Mouse (Mus musculus): ENCODE data around the gene Lhx6. TPM values are rescaled to one million over a fixed set of nuclear protein-coding genes. Genes with fewer than 3 reads are reported as not detected.

Lhx6 gene
- polyA plus RNA-seq, 1 experiment from 2014 or later = 1.1 TPM

GRCm38 (mm10) chr2:36053249-36053648 lies 52.0 kb downstream of the Lhx6 start:
- H3K27ac ChIP-seq (ENCODE audit: low read length) = no peak overlapping the region; the same call in 1 of the 2 replicates
- no peak overlapping the region for H3K9ac ChIP-seq (ENCODE audit: low read length)
- H3K4me2 ChIP-seq (ENCODE audit: low read depth, low read length) = no peak overlapping the region
- H3K27me3 ChIP-seq (ENCODE audit: control insufficient read depth, insufficient read depth, low read length) = 0 out of 2 replicates have a peak, but pooled peaks cover 2% of the 10 kb centered on the region
- 59% methylated on average over 3 of the region's 3 CpGs for WGBS
- no peaks in the 10 kb centered on the region for H3K9me3 ChIP-seq (replicated peaks; ENCODE audit: control insufficient read depth, low read length)
- no peaks in the 10 kb centered on the region for H3K36me3 ChIP-seq (ENCODE audit: control insufficient read depth, insufficient read depth, low read length)
- ATAC-seq (ENCODE audit: insufficient read depth, low FRiP score) = no peak
- peaks cover 3% of the 10 kb centered on the region for H3K4me1 ChIP-seq (ENCODE audit: control insufficient read depth, insufficient read depth, low read length)
- no peak overlapping the region for H3K4me3 ChIP-seq (replicated peaks; ENCODE audit: low read length)

- no peak overlapping the region for H3K9ac ChIP-seq (ENCODE audit: low read length)
- peak; percentile 16; the same call in 1 of the 2 replicates for ATAC-seq (ENCODE audit: insufficient read depth, low FRiP score)
- peak overlapping the region; percentile 93 for H3K4me3 ChIP-seq (replicated peaks; ENCODE audit: low read length)
- H3K9me3 ChIP-seq (replicated peaks; ENCODE audit: control insufficient read depth, low read length) = no peaks in the 10 kb centered on the region
- WGBS = 40% methylated on average over 10 of the region's 10 CpGs
- H3K4me1 ChIP-seq (ENCODE audit: control insufficient read depth, insufficient read depth, low read length) = peaks cover 9% of the 10 kb centered on the region
- H3K27ac ChIP-seq (ENCODE audit: low read length) = no peak overlapping the region
- peak overlapping the region; percentile 55 for H3K4me2 ChIP-seq (ENCODE audit: low read depth, low read length)
- H3K36me3 ChIP-seq (ENCODE audit: control insufficient read depth, insufficient read depth, low read length) = no peaks in the 10 kb centered on the region
- H3K27me3 ChIP-seq (ENCODE audit: control insufficient read depth, insufficient read depth, low read length) = no peaks in the 10 kb centered on the region
Observed at GRCm38 (mm10) chr2:36049567-36049954, 55.6 kb downstream of the Lhx6 start.

- under 1% methylated on average over 44 of the region's 44 CpGs for WGBS
- H3K9me3 ChIP-seq (replicated peaks; ENCODE audit: control insufficient read depth, low read length) = no peaks in the 10 kb centered on the region
- no peaks in the 10 kb centered on the region for H3K27me3 ChIP-seq (ENCODE audit: control insufficient read depth, insufficient read depth, low read length)
- peak within 1 kb of the TSS; percentile 92 for H3K9ac ChIP-seq (ENCODE audit: low read length)
- H3K4me3 ChIP-seq (replicated peaks; ENCODE audit: low read length) = peak within 1 kb of the TSS; percentile 93
- peak within 1 kb of the TSS; percentile 40 for H3K27ac ChIP-seq (ENCODE audit: low read length)
- H3K4me1 ChIP-seq (ENCODE audit: control insufficient read depth, insufficient read depth, low read length) = peaks cover 9% of the 10 kb centered on the region
- no peaks in the 10 kb centered on the region for H3K36me3 ChIP-seq (ENCODE audit: control insufficient read depth, insufficient read depth, low read length)
- H3K4me2 ChIP-seq (ENCODE audit: low read depth, low read length) = peak within 1 kb of the TSS; percentile 94
- ATAC-seq (ENCODE audit: insufficient read depth, low FRiP score) = peak; percentile 98
Observed at GRCm38 (mm10) chr2:36048748-36049566, 56.3 kb downstream of the Lhx6 start, which contains the start of the genes Ndufa8 and Morn5. Gene Ndufa8 (minus strand): TSS chr2:36049406. Gene Morn5 (plus strand): TSS chr2:36049458.

GRCm38 (mm10) chr2:36048164-36048563 lies 57.0 kb downstream of the Lhx6 start:
- Histone ChIP-seq H3K27me3 (ENCODE audit: control insufficient read depth, insufficient read depth, low read length) (no peaks in the 10 kb centered on the region), H3K9ac (ENCODE audit: low read length) (peak overlapping the region; percentile 92), H3K4me1 (ENCODE audit: control insufficient read depth, insufficient read depth, low read length) (peaks cover 9% of the 10 kb centered on the region), H3K36me3 (ENCODE audit: control insufficient read depth, insufficient read depth, low read length) (no peaks in the 10 kb centered on the region), H3K4me2 (ENCODE audit: low read depth, low read length) (peak overlapping the region; percentile 94), H3K4me3 (replicated peaks; ENCODE audit: low read length) (peak overlapping the region; percentile 93), H3K27ac (ENCODE audit: low read length) (no peak overlapping the region), H3K9me3 (replicated peaks; ENCODE audit: control insufficient read depth, low read length) (no peaks in the 10 kb centered on the region)
- 59% methylated on average over 8 of the region's 8 CpGs for WGBS
- ATAC-seq (ENCODE audit: insufficient read depth, low FRiP score) = no peak

GRCm38 (mm10) chr2:36040872-36041271 lies 64.3 kb downstream of the Lhx6 start:
- Histone ChIP-seq H3K36me3 (ENCODE audit: control insufficient read depth, insufficient read depth, low read length) (peaks cover 21% of the 10 kb centered on the region), H3K4me2 (ENCODE audit: low read depth, low read length) (no peak overlapping the region), H3K9me3 (replicated peaks; ENCODE audit: control insufficient read depth, low read length) (no peaks in the 10 kb centered on the region), H3K4me1 (ENCODE audit: control insufficient read depth, insufficient read depth, low read length) (no peaks in the 10 kb centered on the region), H3K27me3 (ENCODE audit: control insufficient read depth, insufficient read depth, low read length) (no peaks in the 10 kb centered on the region), H3K27ac (ENCODE audit: low read length) (no peak overlapping the region), H3K4me3 (replicated peaks; ENCODE audit: low read length) (no peak overlapping the region), H3K9ac (ENCODE audit: low read length) (no peak overlapping the region)
- WGBS = 73% methylated on average over 1 of the region's 1 CpGs
- no peak for ATAC-seq (ENCODE audit: insufficient read depth, low FRiP score)

- ATAC-seq (ENCODE audit: insufficient read depth, low FRiP score) = no peak
- Histone ChIP-seq H3K27ac (ENCODE audit: low read length) (peak overlapping the region; percentile 68), H3K4me2 (ENCODE audit: low read depth, low read length) (no peak overlapping the region), H3K27me3 (ENCODE audit: control insufficient read depth, insufficient read depth, low read length) (no peaks in the 10 kb centered on the region), H3K9ac (ENCODE audit: low read length) (no peak overlapping the region), H3K4me1 (ENCODE audit: control insufficient read depth, insufficient read depth, low read length) (no peaks in the 10 kb centered on the region), H3K4me3 (replicated peaks; ENCODE audit: low read length) (no peak overlapping the region), H3K9me3 (replicated peaks; ENCODE audit: control insufficient read depth, low read length) (no peaks in the 10 kb centered on the region), H3K36me3 (ENCODE audit: control insufficient read depth, insufficient read depth, low read length) (peaks cover 21% of the 10 kb centered on the region)
- WGBS = 77% methylated on average over 7 of the region's 7 CpGs
Observed at GRCm38 (mm10) chr2:36039297-36039985, 65.8 kb downstream of the Lhx6 start.

GRCm38 (mm10) chr2:36035413-36036081 lies 69.7 kb downstream of the Lhx6 start:
- WGBS = 48% methylated on average over 11 of the region's 11 CpGs

GRCm38 (mm10) chr2:36034898-36035297 lies 70.3 kb downstream of the Lhx6 start:
- no peak overlapping the region for H3K4me2 ChIP-seq (ENCODE audit: low read depth, low read length)
- no peak overlapping the region for H3K9ac ChIP-seq (ENCODE audit: low read length)
- WGBS = 88% methylated on average over 7 of the region's 7 CpGs
- ATAC-seq (ENCODE audit: insufficient read depth, low FRiP score) = no peak
- no peaks in the 10 kb centered on the region for H3K4me1 ChIP-seq (ENCODE audit: control insufficient read depth, insufficient read depth, low read length)
- no peaks in the 10 kb centered on the region for H3K27me3 ChIP-seq (ENCODE audit: control insufficient read depth, insufficient read depth, low read length)
- H3K27ac ChIP-seq (ENCODE audit: low read length) = no peak overlapping the region
- H3K4me3 ChIP-seq (replicated peaks; ENCODE audit: low read length) = no peak overlapping the region
- H3K9me3 ChIP-seq (replicated peaks; ENCODE audit: control insufficient read depth, low read length) = 0 out of 2 replicates have a peak, but pooled peaks cover 3% of the 10 kb centered on the region
- H3K36me3 ChIP-seq (ENCODE audit: control insufficient read depth, insufficient read depth, low read length) = peaks cover 21% of the 10 kb centered on the region

More at GRCm38 (mm10) chr2:36035413-36036081, 69.7 kb downstream of the Lhx6 start:
- Histone ChIP-seq H3K9ac (ENCODE audit: low read length) (no peak overlapping the region), H3K36me3 (ENCODE audit: control insufficient read depth, insufficient read depth, low read length) (peaks cover 21% of the 10 kb centered on the region), H3K4me1 (ENCODE audit: control insufficient read depth, insufficient read depth, low read length) (no peaks in the 10 kb centered on the region), H3K4me3 (replicated peaks; ENCODE audit: low read length) (no peak overlapping the region), H3K27ac (ENCODE audit: low read length) (no peak overlapping the region), H3K4me2 (ENCODE audit: low read depth, low read length) (no peak overlapping the region), H3K9me3 (replicated peaks; ENCODE audit: control insufficient read depth, low read length) (0 out of 2 replicates have a peak, but pooled peaks cover 3% of the 10 kb centered on the region), H3K27me3 (ENCODE audit: control insufficient read depth, insufficient read depth, low read length) (no peaks in the 10 kb centered on the region)
- peak; percentile 14; the same call in 1 of the 2 replicates for ATAC-seq (ENCODE audit: insufficient read depth, low FRiP score)
